Mouse (Mus musculus) CH12.LX (cell line): ENCODE results near the gene Krt82. TPM values are rescaled to one million over a fixed set of nuclear protein-coding genes. Genes with fewer than 3 reads are reported as not detected.
"Not testable (repeated sequence)": the region's sequence is repeated elsewhere in the genome, so short reads cannot be mapped to it uniquely, and the experiment has no call there.

ENCODE experiments used
- DNase-seq: peaks from one replicate; pipeline ENCODE4 v3.0.0-alpha.2; 2013; ENCODE audit errors: extremely low read depth
- H3K27ac ChIP-seq: 2 replicates; pipeline ENCODE4 v1.5.1; 2012; ENCODE audit warnings: low read depth, mild to moderate bottlenecking, control low read depth, moderate library complexity; ENCODE audit not compliant: insufficient read depth
- H3K27me3 ChIP-seq: replicated peaks from 2 replicates; pipeline ENCODE3; 2012; ENCODE audit warnings: inconsistent platforms
- H3K36me3 ChIP-seq, 2 experiments: replicated peaks in 1 of 2; 2 replicates each; pipeline versions ENCODE3 to v1.6.1; 2012; ENCODE audit warnings: inconsistent platforms in 1 of 2, low read length in 1 of 2, mild to moderate bottlenecking in 1 of 2, mixed read lengths in 1 of 2, moderate library complexity in 1 of 2; ENCODE audit not compliant: control insufficient read depth in 1 of 2, insufficient read depth in 1 of 2
- H3K4me1 ChIP-seq, 2 experiments: 2 replicates each; pipeline ENCODE4 v1.6.1; 2012; ENCODE audit warnings: inconsistent platforms in 1 of 2, moderate library complexity in 1 of 2; ENCODE audit not compliant: insufficient read depth in 2 of 2, control insufficient read depth in 1 of 2
- H3K4me2 ChIP-seq: 2 replicates; pipeline ENCODE4 v1.6.1; 2012; ENCODE audit warnings: low read depth, mild to moderate bottlenecking, control low read depth; ENCODE audit not compliant: poor library complexity, insufficient read depth, severe bottlenecking
- H3K4me3 ChIP-seq, 3 experiments: fragments of 150-350 bp in 1 of 3; sonication (generic) in 1 of 3; replicated peaks in 1 of 3; 2 replicates each; pipeline versions ENCODE3 to v1.5.1; 2011 to 2012; ENCODE audit warnings: low read depth in 2 of 3, low read length in 2 of 3, mild to moderate bottlenecking in 2 of 3, moderate library complexity in 2 of 3, control low read depth in 1 of 3, improper control_type of control experiment in 1 of 3, inconsistent platforms in 1 of 3, mixed read lengths in 1 of 3; ENCODE audit not compliant: poor library complexity in 1 of 3
- H3K79me2 ChIP-seq: replicated peaks from 2 replicates; pipeline ENCODE4 v1.6.1; 2012; ENCODE audit warnings: mild to moderate bottlenecking, moderate library complexity; ENCODE audit not compliant: control insufficient read depth, poor library complexity, insufficient read depth, severe bottlenecking; ENCODE audit errors: extremely low read depth
- H3K9ac ChIP-seq: 2 replicates; pipeline ENCODE4 v1.6.1; 2012; ENCODE audit warnings: low read depth, mild to moderate bottlenecking, control low read depth, moderate library complexity; ENCODE audit not compliant: insufficient read depth
- H3K9me3 ChIP-seq: replicated peaks from 2 replicates; pipeline ENCODE3; 2012; ENCODE audit warnings: low read length, inconsistent platforms, mixed read lengths
- CHD2 ChIP-seq: IDR thresholded peaks from 2 replicates; pipeline ENCODE4 v1.6.1; 2011; ENCODE audit warnings: low read length, improper control_type of control experiment
- CTCF ChIP-seq, 2 experiments: IDR thresholded peaks in 1 of 2; conservative IDR thresholded peaks in 1 of 2; 2 replicates each; pipeline ENCODE4 v1.5.1; 2011 to 2012; ENCODE audit warnings: low read depth in 2 of 2, low read length in 2 of 2, improper control_type of control experiment in 1 of 2, inconsistent platforms in 1 of 2, mild to moderate bottlenecking in 1 of 2, moderate library complexity in 1 of 2
- MYC ChIP-seq: IDR thresholded peaks from 2 replicates; pipeline ENCODE4 v1.6.1; 2011; ENCODE audit warnings: low read depth, mild to moderate bottlenecking, improper control_type of control experiment, low read length
- POLR2AphosphoS2 ChIP-seq: IDR thresholded peaks from 2 replicates; pipeline ENCODE4 v1.6.1; 2011; ENCODE audit warnings: low read depth, low read length, improper control_type of control experiment
- RAD21 ChIP-seq: IDR thresholded peaks from 2 replicates; pipeline ENCODE4 v1.6.1; 2011; ENCODE audit warnings: low read depth, mild to moderate bottlenecking, low read length, improper control_type of control experiment, moderate library complexity
- SMC3 ChIP-seq: IDR thresholded peaks from 2 replicates; pipeline ENCODE4 v1.6.1; 2011; ENCODE audit warnings: low read depth, low read length, improper control_type of control experiment
- TBP ChIP-seq: conservative IDR thresholded peaks from 2 replicates; pipeline ENCODE4 v1.6.1; 2011; ENCODE audit warnings: low read depth, low read length, improper control_type of control experiment
- USF2 ChIP-seq: conservative IDR thresholded peaks from 2 replicates; pipeline ENCODE4 v1.6.1; 2011; ENCODE audit warnings: low read depth, low read length, improper control_type of control experiment
- ZC3H11A ChIP-seq: IDR thresholded peaks from 2 replicates; pipeline ENCODE4 v1.6.1; 2012; ENCODE audit warnings: low read depth, mild to moderate bottlenecking, inconsistent platforms, low read length, improper control_type of control experiment
- ZNF384 ChIP-seq: IDR thresholded peaks from 2 replicates; pipeline ENCODE4 v1.6.1; 2012; ENCODE audit warnings: low read depth, low read length, improper control_type of control experiment, inconsistent platforms
- dilution Hi-C: fragments of 300-500 bp; cut with MboI; formaldehyde crosslinking; loops from 2 replicates; pipeline ENCODE4 v1.14.3; 2020; ENCODE audit warnings: low sequenced_read_pairs; ENCODE audit not compliant: extremely low pct_unique_long_range_greater_than_20kb, extremely low pct_ligation_motif_present
- in situ Hi-C: fragments of 300-500 bp; cut with MboI; formaldehyde crosslinking; loops from 3 replicates; pipeline ENCODE4 v1.14.3; 2019; ENCODE audit warnings: low sequenced_read_pairs, low pct_ligation_motif_present, low pct_unique_long_range_greater_than_20kb, mixed read lengths
- polyA plus RNA-seq: library from polyadenylated mRNA; unstranded; fragments of >175 nt; gene quantifications from 2 replicates; pipeline ENCODE4 v1.2.1, GENCODE M21; 2012; ENCODE audit warnings: low read depth; ENCODE audit not compliant: insufficient read length
- total RNA-seq, 2 experiments: library from RNA; depleted of rRNA; stranded (reverse); fragments of 300-350 nt in 1 of 2; fragments of >200 nt in 1 of 2; gene quantifications; 2 replicates each; pipeline ENCODE4 v1.2.3; 2012 to 2014

The Krt82 gene
- total and polyA plus RNA-seq, 3 experiments = not detected

DNA sequence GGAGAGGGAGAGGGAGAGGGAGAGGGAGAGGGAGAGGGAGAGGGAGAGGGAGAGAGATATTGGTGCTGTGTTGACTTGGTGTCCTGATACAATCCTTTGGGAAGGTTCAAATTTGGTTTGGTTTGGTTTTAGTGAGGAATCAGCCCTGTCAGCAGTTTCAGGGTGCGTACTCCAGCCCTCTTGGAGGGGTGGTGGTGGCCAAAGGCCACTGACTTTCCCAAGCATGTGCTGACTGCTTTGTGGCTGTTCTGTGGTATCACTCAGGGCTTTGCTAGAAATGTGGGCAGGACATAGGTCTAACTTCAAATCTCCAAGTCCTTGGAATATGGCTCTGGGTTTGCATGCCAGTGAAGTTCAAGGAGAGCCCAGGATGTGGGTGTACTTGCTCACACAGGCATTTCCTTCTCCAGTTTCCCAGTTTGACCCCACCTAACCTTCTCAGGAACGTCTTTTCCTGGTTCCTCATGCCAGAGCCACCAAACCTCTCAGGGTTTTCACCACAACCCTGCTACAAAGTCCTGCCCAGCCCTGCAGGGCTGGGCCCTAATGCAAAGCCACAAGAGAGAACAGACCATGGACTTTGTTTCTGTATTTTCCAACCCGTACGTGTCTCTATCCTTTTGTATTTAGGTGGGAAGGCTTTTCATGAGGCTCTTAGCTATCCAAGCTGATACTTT is 27.8 kb downstream of the Krt82 start:
- Histone ChIP-seq H3K4me2 (no peak overlapping the region), H3K4me3 (no peak overlapping the region), H3K4me1 (no peaks in the 10 kb centered on the region), H3K27ac (no peak overlapping the region), H3K9ac (no peak overlapping the region), H3K9me3 (no peaks in the 10 kb centered on the region), H3K27me3 (peaks cover 91% of the 10 kb centered on the region), H3K79me2 (no peaks in the 10 kb centered on the region), H3K36me3 (no peaks in the 10 kb centered on the region)
- dilution Hi-C loops (no loop called here), in situ Hi-C loops (loop anchor here (10.0 kb wide), 1 partner anchor 452 kb away; no protein-coding TSS in a partner anchor)
- DNase-seq = no peak
- TF ChIP-seq TBP = no peak
- no peak for TF ChIP-seq USF2
- TF ChIP-seq ZNF384 = no peak
- no peak for TF ChIP-seq CHD2

- Histone ChIP-seq H3K36me3 (no peaks in the 10 kb centered on the region), H3K27ac (no peak overlapping the region), H3K4me1 (no peaks in the 10 kb centered on the region), H3K79me2 (no peaks in the 10 kb centered on the region), H3K9ac (no peak overlapping the region), H3K4me3 (no peak overlapping the region), H3K27me3 (peaks cover 73% of the 10 kb centered on the region), H3K4me2 (no peak overlapping the region), H3K9me3 (peaks cover 4% of the 10 kb centered on the region)
- dilution Hi-C loops (no loop called here), in situ Hi-C loops (loop anchor here (10.0 kb wide), 1 partner anchor 455 kb away; no protein-coding TSS in a partner anchor)
- peak; percentile 63 for DNase-seq
- TF ChIP-seq POLR2AphosphoS2 (no peak), CTCF (conservative IDR thresholded peaks at IDR 0.05 in 1 of 2, IDR thresholded peaks at IDR 0.05 in 1 of 2; ENCODE audit: low read depth in 2 of 2, low read length in 2 of 2) (peak; percentile 42 to 89), MYC (peak; percentile 55; the same call in 1 of the 2 replicates), SMC3 (peak; percentile 84), RAD21 (peak; percentile 90), ZC3H11A (peak; percentile 62)
Measured at GRCm38 (mm10) chr15:101519792-101520191, 30.7 kb downstream of the Krt82 start.

DNA sequence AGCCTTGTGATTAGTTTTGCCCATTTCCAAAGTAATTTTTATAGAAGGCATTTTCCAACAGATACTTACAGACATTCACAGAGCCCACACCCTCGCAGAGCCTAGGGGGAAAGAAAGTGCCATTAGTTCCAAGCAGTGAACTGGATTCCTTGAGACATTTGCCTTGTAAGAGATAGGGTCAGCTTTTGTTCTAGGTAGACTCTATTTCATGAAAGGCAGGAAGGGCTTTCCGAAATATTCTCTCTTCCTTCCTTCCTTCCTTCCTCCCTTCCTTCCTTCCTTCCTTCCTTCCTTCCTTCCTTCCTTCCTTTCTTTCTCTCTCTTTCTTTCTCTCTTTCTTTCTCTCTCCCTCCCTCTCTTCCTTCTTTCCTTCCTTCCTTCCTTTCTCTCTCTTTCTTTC is 33.3 kb downstream of the Krt82 start, which contains the start of gene Gm49425:
TSS of gene Gm49425 (minus strand) at position 101 of the 400 bp plus-strand sequence.
- H3K4me1 ChIP-seq, in situ Hi-C loops, H3K4me3 ChIP-seq, dilution Hi-C loops, H3K9ac ChIP-seq, H3K79me2 ChIP-seq, H3K4me2 ChIP-seq, H3K36me3 ChIP-seq, H3K27ac ChIP-seq, DNase-seq, H3K9me3 ChIP-seq: not testable (repeated sequence)
- peaks cover 76% of the 10 kb centered on the region for H3K27me3 ChIP-seq
